Mouse (Mus musculus) G1E (cell line): ENCODE data around the gene Alpl.

Experiments
- CTCF ChIP-seq: IDR thresholded peaks from 2 replicates; pipeline ENCODE4 v1.5.1; 2012; ENCODE audit warnings: low read depth, low read length, inconsistent platforms, mixed read lengths
- GATA1 ChIP-seq: IDR thresholded peaks from 2 replicates; pipeline ENCODE4 v1.6.1; 2012; ENCODE audit warnings: borderline replicate concordance, low read length, inconsistent platforms, mixed read lengths

- TF ChIP-seq CTCF (no peak), GATA1 (no peak)
These were observed 28.7 kb upstream of the Alpl start for GRCm38 (mm10) chr4:137824881-137825280.
